Mouse (Mus musculus): ENCODE measurements around the gene Llgl2.

Llgl2 gene

DNA sequence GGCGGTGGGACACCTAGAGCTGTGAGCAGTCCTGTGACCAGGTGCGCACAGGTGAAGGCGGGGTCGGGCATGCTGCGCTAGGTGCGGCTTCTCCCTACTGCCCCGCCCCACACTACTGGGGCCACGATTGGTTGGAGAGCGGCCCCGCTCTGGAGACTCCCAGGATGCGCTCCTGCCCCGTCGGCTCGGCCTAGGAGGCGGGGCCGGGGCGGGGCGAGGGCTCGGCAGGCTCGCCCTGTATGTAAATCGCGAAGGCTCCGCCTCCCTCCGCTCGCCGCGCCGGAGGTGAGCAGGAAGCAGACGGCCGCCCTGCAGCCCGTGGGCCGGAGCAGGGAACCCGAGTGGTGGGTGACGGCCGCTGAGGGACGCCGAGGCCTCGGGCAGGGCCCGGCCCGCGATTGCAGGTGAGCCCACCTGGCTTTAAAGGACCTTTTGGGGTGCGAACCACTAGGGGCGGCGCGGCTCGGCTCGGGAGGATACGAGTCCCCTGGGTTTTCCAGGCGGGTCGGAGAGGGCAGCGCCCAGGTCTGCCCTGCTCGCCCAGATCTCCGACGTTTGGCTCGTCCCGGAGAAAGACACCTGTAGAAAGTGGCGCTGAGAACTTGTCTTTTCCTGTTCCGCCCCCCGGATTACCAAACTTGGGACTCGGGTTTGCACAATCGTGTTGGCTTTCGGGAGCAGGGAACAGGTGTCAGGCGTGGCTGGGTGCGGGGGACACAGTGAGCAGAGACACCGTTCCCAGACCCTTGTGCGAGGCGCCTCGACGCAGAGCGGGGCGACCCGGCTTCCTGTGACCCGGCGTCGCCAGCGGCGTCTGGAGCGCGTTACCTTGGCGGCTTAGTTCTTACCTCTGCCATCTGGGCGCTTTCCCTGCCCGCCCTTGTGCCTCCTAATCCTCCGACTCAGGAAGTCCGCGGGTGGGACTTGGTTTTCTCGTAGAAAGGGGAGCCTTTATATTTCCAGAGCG is at the start of gene Llgl2:
TSS of gene Llgl2 (plus strand) at position 276 of the 967 bp plus-strand sequence.
- in situ Hi-C loops (cut with MboI, MseI) = no loop called here

GRCm38 (mm10) chr11:115774653-115775052 is 49.2 kb upstream of the Llgl2 start:
- in situ Hi-C loops (cut with MboI, MseI) = loop anchor here (5.0 kb wide), 1 partner anchor 37 kb away; no protein-coding TSS in a partner anchor

DNA sequence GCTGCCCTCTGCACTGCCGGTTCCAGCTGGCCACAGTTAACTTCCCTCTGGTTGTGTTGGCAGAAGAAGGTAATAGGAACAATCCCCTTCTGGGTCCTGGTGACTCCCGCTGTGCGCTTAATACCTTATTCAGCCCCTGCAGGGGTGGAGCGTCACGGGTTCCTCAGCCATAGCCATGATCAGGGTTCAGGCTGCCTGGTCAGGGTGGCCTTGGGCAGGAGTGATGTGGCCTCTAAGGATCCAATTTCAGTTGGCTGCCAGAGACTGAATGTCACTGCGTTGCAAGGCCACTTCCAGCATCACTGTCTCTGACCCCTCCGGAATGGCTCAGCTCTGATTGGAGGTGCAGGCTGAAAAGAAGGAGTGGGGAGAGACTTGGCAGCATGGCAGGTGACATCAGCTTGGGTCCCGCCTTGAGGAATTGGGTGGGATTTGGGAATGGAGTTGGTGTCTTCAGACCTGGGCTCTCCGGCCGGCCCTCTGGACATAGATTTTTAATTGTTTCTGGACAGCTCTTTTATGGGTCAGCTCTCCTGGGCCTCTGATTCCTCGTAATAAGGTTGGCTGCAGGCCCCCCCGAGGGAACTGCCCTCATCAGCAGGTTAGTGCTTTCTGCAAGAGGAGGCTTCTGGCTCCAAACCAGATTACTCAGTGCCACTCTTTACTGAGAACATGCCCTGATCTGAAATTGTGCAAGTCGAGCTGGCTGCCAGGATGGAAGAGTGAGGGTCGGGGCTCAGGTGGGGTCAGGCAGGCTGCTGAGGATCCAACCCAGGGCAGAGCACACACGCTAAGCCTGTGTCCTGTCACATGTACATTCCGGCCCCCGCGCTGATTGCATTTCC is 47.8 kb upstream of the Llgl2 start:
- in situ Hi-C loops (cut with MboI, MseI) = no loop called here

DNA sequence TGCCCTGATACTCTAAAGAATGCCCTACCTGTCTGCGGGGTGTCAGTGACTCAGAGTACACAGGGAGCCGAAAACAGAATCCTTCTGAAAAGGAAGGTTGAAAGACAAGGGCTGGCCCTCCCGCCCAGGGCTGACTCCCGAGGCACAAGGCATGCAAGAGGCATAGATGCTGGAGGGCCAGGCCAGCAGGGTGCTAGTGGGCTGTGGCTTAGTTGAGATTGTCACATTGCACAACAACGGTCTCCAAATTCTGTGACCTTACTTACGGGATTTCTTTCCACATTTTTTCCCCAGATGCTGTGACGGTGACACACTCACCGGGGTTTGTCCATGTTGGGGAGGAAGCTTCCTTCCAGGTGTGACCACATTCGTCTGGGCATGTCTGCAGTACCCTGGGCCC is 46.9 kb upstream of the Llgl2 start:
- in situ Hi-C loops (cut with MboI, MseI) = no loop called here

GRCm38 (mm10) chr11:115777487-115778335 is 46.1 kb upstream of the Llgl2 start:
- in situ Hi-C loops (cut with MboI, MseI) = no loop called here

- in situ Hi-C loops (cut with MboI, MseI) = no loop called here
Measured at GRCm38 (mm10) chr11:115779038-115779571, 44.7 kb upstream of the Llgl2 start.

DNA sequence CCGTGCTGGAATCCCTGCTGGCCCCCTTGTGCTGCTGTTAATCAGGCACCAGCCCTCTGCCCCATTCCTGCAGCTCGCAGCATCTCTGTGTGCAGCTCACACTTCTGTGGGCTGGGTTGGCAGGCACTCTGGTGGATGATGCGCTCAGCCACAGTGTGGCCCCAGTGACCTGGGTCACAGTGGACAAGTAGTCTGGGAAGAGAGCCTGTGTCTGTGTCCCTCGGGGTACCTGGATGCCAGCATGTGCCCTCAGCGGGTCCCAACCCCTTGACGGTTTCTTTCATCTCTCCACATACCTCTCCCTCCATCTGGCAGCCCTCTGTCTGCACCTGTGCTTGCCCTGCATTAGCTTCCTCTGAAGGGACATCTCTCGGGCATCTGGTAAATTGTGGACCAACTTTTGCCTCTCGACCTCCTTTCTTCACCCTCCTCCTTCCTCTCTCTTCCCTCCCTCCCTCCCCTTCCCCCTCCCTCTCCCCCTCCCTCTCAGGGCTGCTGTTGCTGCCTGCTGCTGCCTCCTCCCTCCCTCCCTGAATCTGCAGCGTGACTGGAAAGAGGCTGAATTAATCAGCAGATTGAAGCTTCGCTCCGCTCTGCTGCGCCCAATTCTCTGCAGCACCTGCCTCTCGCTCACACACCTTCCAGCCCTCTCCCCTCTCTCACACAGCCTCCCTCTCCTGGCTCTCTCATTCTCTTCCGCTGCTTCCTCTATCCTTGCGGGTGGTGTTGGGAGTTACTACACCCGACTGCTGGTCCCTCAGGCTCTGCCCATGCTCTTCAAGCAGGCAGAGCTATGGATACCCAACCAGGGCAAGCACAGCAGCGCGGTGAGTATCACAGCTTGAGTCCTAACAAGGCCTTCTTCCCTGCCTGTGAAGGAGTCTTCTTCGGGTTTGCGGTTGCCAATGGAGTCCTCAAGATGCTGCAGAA is 43.4 kb upstream of the Llgl2 start:
- in situ Hi-C loops (cut with MboI, MseI) = no loop called here

- in situ Hi-C loops (cut with MboI, MseI) = no loop called here
Measured at GRCm38 (mm10) chr11:115786473-115786872, 37.4 kb upstream of the Llgl2 start.

GRCm38 (mm10) chr11:115789787-115790186 is 34.1 kb upstream of the Llgl2 start:
- in situ Hi-C loops (cut with MboI, MseI) = no loop called here

GRCm38 (mm10) chr11:115791919-115792318 is 31.9 kb upstream of the Llgl2 start:
- in situ Hi-C loops (cut with MboI, MseI) = no loop called here

DNA sequence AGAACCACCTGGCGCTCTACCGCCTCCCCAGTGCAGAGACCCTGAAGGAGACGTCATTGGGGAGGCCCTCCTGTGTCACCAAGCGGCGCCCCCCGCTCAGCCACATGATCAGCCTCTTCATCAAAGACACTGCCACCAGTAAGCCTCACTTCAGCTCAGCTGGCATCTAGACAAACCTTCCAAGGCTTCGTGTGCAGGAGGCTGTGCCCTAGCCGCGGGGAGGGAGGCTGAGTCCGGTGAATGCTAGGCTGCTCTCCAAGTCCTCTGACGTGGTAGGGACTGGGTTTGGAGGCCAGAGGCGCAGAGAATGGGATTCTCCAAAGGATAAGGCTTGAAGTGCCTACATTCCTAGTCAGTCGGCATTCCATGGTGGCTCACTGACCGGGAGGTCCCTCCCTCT is 31.5 kb upstream of the Llgl2 start:
- in situ Hi-C loops (cut with MboI, MseI) = no loop called here

- in situ Hi-C loops (cut with MboI, MseI) = no loop called here
Measured at GRCm38 (mm10) chr11:115796898-115797297, 27.0 kb upstream of the Llgl2 start.

DNA sequence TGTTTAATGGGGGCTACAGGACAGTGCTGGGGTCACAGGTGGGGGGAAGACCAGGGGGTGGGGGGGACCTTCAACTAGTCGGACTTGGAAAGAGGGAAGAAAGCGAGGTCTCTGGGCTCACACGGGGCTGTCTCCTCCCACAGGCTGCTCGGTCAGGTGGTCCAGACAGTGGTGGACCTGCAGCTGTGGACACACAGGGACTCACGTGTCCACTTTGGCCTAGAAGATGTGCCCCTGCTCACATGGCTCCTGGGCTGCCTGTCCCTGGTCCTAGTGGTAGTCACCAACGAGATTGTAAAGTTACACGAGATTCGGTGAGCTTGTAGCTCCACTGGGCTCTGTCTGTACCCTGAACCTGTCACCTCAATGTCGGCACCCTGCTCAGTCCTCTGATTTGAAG is 26.2 kb upstream of the Llgl2 start:
- in situ Hi-C loops (cut with MboI, MseI) = no loop called here

DNA sequence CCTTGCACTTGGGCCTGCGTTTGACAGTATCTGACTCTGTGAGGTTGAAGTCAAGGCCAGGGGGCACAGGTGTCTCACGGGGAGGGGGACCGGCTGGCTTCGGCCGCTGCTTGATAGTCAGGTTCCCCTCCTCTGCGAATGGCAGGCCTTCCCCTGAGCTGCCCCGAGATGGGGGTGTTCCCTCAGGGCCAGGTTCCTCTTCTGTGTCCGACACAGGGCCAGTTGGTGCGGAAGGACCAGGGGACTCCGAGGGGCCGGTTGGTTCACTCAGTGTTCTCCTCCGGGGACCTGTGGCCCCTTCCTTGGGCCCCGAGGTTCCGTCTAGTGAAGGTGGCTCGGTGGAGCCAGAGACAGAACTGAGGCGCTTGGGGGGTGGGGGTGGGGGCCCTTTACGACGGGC is 22.9 kb upstream of the Llgl2 start:
- in situ Hi-C loops (cut with MboI, MseI) = no loop called here

- in situ Hi-C loops (cut with MboI, MseI) = no loop called here
Measured at GRCm38 (mm10) chr11:115803072-115803709, 20.7 kb upstream of the Llgl2 start.

GRCm38 (mm10) chr11:115805005-115805404 is 18.8 kb upstream of the Llgl2 start:
- in situ Hi-C loops (cut with MboI, MseI) = no loop called here

- in situ Hi-C loops (cut with MboI, MseI) = no loop called here
Measured at GRCm38 (mm10) chr11:115806154-115806553, 17.7 kb upstream of the Llgl2 start.

- in situ Hi-C loops (cut with MboI, MseI) = no loop called here
Measured at GRCm38 (mm10) chr11:115807306-115807705, 16.5 kb upstream of the Llgl2 start.

DNA sequence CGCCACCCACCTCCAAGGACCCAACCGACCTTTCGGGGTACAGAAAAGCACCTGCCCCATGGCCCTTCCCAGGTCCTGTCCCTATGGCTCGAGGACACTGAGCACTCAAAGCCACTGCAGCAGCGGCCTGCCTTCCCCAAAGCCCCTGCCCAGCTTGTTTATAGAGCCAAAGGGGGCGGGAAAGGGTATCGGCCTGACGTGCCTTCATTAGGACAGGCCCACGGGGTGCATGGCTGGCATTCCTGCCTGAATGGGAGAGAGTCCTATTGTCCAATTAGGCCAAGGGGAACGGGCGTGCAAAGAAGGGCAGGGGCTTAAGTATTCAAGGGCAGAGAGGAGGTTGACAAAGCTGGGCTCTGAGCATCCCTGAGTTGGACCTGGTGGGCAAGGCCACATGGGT is 15.9 kb upstream of the Llgl2 start:
- in situ Hi-C loops (cut with MboI, MseI) = no loop called here
